Mouse (Mus musculus): ENCODE measurements around the gene Cyp2s1.
A peak's percentile ranks its signal among the peaks of the same experiment; 100 is the strongest.

Gene Cyp2s1

GRCm38 (mm10) chr7:25816241-25816919 is at the start of gene Cyp2s1:
Cyp2s1 (minus strand) TSS chr7:25816913.
- DNase-seq: no peak

GRCm38 (mm10) chr7:25864861-25865260 is 48.1 kb upstream of the Cyp2s1 start:
- DNase-seq: no peak

GRCm38 (mm10) chr7:25863756-25864155 is 47.0 kb upstream of the Cyp2s1 start:
- DNase-seq: no peak

DNA sequence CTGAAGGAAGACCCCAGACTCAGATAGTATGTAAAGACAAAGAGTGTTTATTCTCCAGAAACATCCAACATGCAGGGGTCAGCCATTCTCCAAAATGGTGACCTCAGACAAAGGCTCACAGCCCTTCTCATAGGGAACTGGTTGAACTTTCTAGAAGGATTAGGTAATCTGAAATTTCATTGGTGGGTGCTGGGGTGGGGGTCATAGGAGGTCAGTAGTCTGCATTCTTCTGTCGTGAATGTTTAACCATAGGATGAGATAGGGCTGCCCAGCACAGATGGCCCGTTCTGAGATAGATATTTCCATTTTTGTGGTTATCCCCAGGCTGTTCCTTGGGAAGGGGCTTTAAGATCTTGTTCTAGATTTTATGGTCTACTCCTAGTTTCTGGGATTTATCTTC is 45.7 kb upstream of the Cyp2s1 start:
- no peak for DNase-seq

DNA sequence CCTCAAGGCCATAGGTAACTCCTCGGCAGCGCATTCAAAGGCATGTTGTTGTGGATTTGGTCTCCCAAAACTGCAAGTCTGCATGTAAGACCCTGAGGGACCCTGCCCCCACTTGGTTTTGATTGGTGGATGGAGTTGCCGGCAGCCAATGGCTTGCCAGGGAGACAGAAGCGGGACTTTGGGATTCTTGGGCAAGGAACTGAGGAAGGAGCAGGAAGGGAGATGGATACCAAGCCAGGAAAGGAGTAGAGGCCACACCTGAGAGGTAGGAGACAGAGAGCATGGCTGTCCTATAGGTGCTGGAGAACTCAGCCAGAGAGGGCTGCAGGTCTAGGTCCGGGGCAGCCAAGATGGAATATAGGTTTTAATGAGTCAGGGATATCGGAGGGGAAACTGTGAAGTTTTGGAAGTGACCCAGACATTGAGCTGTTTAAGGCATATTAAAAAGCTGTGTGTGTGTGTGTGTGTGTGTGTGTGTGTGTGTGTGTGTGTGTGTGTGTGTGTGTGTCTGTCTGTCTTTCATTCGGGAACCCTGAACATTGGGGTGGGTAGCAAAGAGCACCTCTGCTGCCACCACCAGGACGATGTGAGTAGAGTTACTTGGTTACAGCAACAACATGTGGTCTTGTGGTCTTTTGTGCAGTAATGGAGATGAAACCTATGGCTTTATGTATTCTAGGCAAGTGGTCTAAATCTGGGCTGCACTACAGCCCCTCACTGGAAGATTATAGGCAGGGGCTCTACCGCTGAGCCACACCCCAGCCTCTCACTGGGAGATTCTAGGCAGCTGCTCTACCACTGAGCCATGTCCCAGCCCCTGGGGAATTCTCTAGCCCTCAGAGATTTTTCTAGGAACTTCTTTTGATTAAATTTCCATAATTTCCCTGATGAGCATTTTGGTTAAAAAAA is 43.5 kb upstream of the Cyp2s1 start:
- no peak for DNase-seq

DNA sequence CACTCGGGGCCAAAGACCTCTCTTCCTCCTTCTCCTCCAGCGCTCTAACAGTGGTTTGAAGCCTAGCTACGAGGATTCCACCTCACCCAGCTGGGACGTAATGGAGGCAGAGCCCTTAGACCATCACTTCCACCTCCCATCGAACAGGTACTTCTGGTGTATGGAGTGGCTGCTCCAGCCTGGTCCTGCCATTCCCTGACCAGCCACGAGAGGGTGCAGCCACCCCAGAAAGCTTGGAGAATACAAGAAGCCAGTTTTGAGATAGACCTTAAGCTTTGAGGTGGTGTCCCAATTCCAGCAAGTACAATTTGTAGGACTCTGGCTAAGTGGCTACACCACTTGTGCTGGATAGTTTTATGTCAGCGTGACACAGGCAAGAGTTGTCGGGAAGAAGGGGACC is 38.4 kb upstream of the Cyp2s1 start:
- DNase-seq: no peak

DNA sequence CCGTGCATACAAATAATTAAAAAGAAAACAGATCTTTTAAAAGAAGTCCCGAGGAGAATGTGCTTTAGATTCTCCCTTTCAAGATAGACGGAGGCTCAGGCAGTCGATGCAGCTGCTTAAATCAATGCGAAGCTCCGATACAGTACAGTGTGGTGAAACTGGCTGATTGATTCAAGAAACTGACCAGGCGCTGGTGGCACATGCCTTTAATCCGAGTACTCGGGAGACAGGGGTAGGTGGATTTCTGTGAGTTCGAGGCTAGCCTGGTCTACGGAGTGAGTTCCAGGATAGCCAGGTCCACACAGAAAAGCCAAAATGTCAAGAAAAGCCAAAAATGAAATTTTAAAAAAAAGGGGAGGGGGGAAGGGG is 31.7 kb upstream of the Cyp2s1 start:
- DNase-seq: peak; percentile 1

- peak; percentile 52 for DNase-seq
Observed at GRCm38 (mm10) chr7:25847722-25848443, 31.2 kb upstream of the Cyp2s1 start.

GRCm38 (mm10) chr7:25844885-25845284 is 28.2 kb upstream of the Cyp2s1 start:
- DNase-seq: no peak

DNA sequence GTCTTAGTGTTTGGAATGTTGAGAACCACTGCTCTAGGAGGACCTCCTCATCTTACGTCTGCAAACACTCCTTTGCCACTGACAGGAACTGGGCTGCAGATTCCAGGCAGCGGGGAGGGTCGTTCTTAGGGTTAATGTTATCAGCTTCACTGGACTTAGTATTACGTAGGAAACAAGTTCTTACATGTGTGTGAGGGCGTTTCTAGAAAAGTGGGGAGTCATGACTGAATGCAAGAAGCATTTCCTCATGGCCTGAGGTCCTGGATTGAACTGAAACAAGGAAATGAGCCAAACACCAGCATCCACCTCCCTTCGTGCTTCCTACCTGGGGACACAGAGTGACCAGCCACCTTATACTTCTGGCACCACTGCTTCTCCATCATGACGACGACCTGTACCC is 27.7 kb upstream of the Cyp2s1 start:
- DNase-seq: no peak

- no peak for DNase-seq
Observed at GRCm38 (mm10) chr7:25843492-25843891, 26.8 kb upstream of the Cyp2s1 start.

DNA sequence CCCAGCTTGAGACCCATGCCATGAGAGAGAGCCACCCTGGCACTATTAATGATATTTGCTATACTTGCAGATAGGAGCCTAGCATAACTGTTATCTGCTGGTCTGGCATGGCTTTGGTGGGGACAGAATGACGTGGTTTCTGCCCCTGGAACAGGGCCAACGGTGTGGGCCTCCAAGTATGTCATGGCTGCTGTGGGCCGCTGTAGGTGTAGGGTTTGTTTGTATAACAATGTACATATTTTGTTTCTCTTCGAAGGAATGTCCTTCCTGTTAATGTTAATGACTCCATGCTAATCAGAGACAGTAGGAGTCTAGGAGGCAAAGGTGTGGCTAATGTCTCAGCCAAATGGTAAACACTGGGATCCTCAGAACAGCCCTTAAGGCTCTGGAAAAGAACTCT is 24.2 kb upstream of the Cyp2s1 start:
- no peak for DNase-seq

GRCm38 (mm10) chr7:25835188-25835891 is 18.6 kb upstream of the Cyp2s1 start:
- DNase-seq: no peak

- DNase-seq: no peak
Observed at GRCm38 (mm10) chr7:25831557-25832530, 15.1 kb upstream of the Cyp2s1 start.

DNA sequence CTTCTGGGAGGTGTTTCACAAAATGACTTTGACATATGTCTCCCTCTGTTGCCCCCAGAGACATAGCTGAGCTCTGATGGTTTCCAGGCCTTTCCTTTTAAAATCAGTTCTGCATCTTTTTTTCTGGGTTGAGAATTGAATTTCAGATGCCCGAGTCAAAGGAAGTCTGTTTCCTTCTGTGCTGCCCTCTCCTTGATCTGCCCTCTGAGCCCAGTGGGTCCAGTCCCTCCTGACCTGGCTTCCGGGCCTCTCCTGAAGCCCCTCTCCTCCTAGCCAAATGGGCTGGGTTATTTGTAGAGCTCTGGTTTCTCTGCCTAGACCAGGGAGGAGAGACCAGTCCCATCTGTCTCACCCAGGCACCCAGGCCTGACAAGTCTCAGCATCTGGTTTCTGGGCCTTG is 13.5 kb upstream of the Cyp2s1 start:
- no peak for DNase-seq

- DNase-seq: no peak
Observed at GRCm38 (mm10) chr7:25827199-25827598, 10.5 kb upstream of the Cyp2s1 start.

- DNase-seq: no peak
Observed at GRCm38 (mm10) chr7:25826029-25826428, 9.3 kb upstream of the Cyp2s1 start.

DNA sequence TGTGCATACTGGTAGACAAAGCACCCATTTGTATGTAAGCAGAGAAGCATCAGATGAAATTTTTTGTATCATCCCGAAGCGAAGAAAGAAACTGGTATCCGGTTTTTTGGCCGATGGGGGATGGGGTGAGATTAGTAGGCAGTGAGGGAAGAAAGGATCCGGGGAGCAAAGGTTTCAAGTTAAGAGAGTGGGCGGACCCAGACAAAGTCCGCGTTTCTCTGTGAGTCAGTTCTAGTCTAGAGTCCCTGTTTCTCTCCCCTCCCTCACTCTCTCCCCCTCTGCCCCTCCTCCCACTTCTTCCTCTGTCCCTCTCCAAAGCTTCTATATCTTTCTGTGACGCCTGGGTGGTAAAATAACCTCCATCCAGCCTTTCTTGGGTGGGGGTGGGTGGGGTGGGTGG is 8.3 kb upstream of the Cyp2s1 start:
- DNase-seq: no peak

DNA sequence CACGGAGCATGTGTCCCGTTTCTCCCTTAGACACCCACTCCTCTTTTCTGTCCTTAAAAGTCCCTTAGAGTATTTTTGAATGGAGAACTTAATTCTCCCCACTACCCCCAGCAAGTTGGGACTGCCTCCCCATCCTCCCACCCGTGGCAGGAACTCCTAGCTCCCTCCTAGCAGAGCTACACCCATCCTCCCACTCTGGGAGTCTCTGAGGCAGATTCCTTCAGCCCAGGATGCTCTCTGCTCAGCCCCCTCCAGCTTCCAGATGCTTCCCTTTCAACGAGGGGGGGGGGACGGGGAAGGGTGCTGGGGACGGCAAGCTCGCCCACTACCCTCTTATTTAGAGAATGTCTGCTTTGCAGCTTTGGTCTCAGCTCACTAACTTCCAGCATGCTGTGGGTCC is 1.1 kb downstream of the Cyp2s1 start:
- DNase-seq: no peak

GRCm38 (mm10) chr7:25814711-25815110 is 2.0 kb downstream of the Cyp2s1 start:
- no peak for DNase-seq

DNA sequence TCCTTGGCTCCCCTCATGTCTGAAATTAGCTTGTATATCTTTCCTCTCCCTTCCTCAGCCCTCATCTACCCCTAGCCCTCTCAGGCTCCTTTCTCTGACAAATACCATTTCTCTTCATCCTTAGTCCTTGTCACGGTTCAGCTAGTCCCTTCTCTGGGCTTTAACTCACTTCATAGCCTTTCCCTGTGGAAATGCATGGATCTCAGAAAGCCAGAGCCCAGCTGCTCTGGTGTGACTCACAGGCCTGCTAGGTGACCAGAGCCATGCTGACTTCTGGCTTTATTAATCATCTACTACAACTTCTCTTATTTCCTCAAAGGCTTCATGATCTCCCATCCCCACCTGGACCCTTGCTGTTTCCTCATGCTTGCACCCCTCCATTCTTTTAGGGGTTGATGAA is 4.5 kb downstream of the Cyp2s1 start:
- DNase-seq: no peak

GRCm38 (mm10) chr7:25811716-25812115 is 5.0 kb downstream of the Cyp2s1 start:
- no peak for DNase-seq
